Mouse (Mus musculus): ENCODE measurements around the gene Spink8. TPM values are rescaled to one million over a fixed set of nuclear protein-coding genes. Genes with fewer than 3 reads are reported as not detected.

Gene Spink8
- polyA plus RNA-seq, 1 experiment = not detected

- Histone ChIP-seq H3K4me3 (ENCODE audit: low read depth, low read length) (no peak overlapping the region), H3K4me1 (ENCODE audit: control insufficient read depth, insufficient read depth, insufficient read length, low read length) (no peaks in the 10 kb centered on the region), H3K27ac (ENCODE audit: insufficient read depth, low read depth, low read length) (no peak overlapping the region), H3K36me3 (ENCODE audit: control insufficient read depth, insufficient read depth, low read length) (no peaks in the 10 kb centered on the region), H3K27me3 (ENCODE audit: control insufficient read depth, insufficient read depth, low read length) (no peaks in the 10 kb centered on the region)
- 57% methylated on average over 2 of the region's 2 CpGs for WGBS
- no peak for TF ChIP-seq CTCF (IDR thresholded peaks at IDR 0.05; ENCODE audit: extremely low read depth, insufficient read length, insufficient replicate concordance, low read depth, low read length)
- no peak for TF ChIP-seq POLR2A (IDR thresholded peaks at IDR 0.05; ENCODE audit: low read depth, low read length)
Observed at GRCm38 (mm10) chr9:109866218-109866617, 54.1 kb downstream of the Spink8 start.

DNA sequence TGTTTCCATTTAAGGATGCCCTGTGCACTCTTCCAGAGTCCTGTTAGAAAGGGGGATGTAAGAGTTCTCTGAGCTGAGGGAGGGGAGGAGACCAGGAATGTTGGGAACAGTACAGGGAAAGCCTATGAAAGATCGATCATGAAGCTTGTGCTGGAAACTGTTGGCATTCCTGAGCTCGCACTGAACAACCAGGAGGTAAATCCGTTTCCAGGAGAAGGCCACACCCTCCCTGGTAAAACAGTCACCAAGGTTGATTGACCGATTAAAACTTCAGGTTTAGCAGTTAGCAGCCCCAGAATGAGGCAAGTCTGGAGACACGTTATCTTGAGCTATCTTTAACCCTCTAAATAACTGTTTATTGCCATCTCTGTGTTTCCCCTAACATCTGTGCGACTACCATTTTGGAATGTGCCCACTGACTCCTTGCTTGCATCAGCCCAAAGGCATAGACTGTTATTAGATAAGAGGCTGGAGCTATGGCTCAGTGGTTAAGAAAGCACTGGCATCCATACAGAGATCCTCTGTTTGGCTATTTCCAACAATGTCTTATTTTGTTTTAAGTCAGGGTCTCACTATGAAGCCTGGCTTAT, 59.0 kb downstream of the Spink8 start:
- TF ChIP-seq CTCF (IDR thresholded peaks at IDR 0.05; ENCODE audit: extremely low read depth, insufficient read length, insufficient replicate concordance, low read depth, low read length) (no peak), POLR2A (IDR thresholded peaks at IDR 0.05; ENCODE audit: low read depth, low read length) (no peak)
- Histone ChIP-seq H3K4me3 (ENCODE audit: low read depth, low read length) (no peak overlapping the region), H3K36me3 (ENCODE audit: control insufficient read depth, insufficient read depth, low read length) (no peaks in the 10 kb centered on the region), H3K27ac (ENCODE audit: insufficient read depth, low read depth, low read length) (no peak overlapping the region), H3K27me3 (ENCODE audit: control insufficient read depth, insufficient read depth, low read length) (no peaks in the 10 kb centered on the region), H3K4me1 (ENCODE audit: control insufficient read depth, insufficient read depth, insufficient read length, low read length) (no peaks in the 10 kb centered on the region)
- WGBS = 14% methylated on average over 6 of the region's 6 CpGs

GRCm38 (mm10) chr9:109874797-109875691, 63.0 kb downstream of the Spink8 start, which contains the start of gene Cdc25a:
Gene Cdc25a, plus strand, starts transcription at chr9:109875579.
- Histone ChIP-seq H3K27me3 (ENCODE audit: control insufficient read depth, insufficient read depth, low read length) (no peaks in the 10 kb centered on the region), H3K4me3 (ENCODE audit: low read depth, low read length) (peak within 1 kb of the TSS; percentile 95), H3K4me1 (ENCODE audit: control insufficient read depth, insufficient read depth, insufficient read length, low read length) (peaks cover 8% of the 10 kb centered on the region; the same call in 1 of the 2 replicates), H3K27ac (ENCODE audit: insufficient read depth, low read depth, low read length) (peak within 1 kb of the TSS; percentile 89), H3K36me3 (ENCODE audit: control insufficient read depth, insufficient read depth, low read length) (peaks cover 15% of the 10 kb centered on the region)
- WGBS = 6% methylated on average over 33 of the region's 33 CpGs
- TF ChIP-seq CTCF (IDR thresholded peaks at IDR 0.05; ENCODE audit: extremely low read depth, insufficient read length, insufficient replicate concordance, low read depth, low read length) = peak; percentile 49; the same call in 1 of the 2 replicates
- peak; percentile 67; the same call in 1 of the 2 replicates for TF ChIP-seq POLR2A (IDR thresholded peaks at IDR 0.05; ENCODE audit: low read depth, low read length)

- WGBS = under 1% methylated on average over 76 of the region's 76 CpGs
- Histone ChIP-seq H3K4me3 (ENCODE audit: low read depth, low read length) (peak overlapping the region; percentile 95), H3K27me3 (ENCODE audit: control insufficient read depth, insufficient read depth, low read length) (no peaks in the 10 kb centered on the region), H3K4me1 (ENCODE audit: control insufficient read depth, insufficient read depth, insufficient read length, low read length) (peaks cover 12% of the 10 kb centered on the region; the same call in 1 of the 2 replicates), H3K27ac (ENCODE audit: insufficient read depth, low read depth, low read length) (peak overlapping the region; percentile 89), H3K36me3 (ENCODE audit: control insufficient read depth, insufficient read depth, low read length) (peaks cover 23% of the 10 kb centered on the region)
- TF ChIP-seq CTCF (IDR thresholded peaks at IDR 0.05; ENCODE audit: extremely low read depth, insufficient read length, insufficient replicate concordance, low read depth, low read length) (no peak), POLR2A (IDR thresholded peaks at IDR 0.05; ENCODE audit: low read depth, low read length) (0 out of 2 replicates have a peak, but pooled peaks have one; percentile 18)
Observed at GRCm38 (mm10) chr9:109875695-109876601, 63.9 kb downstream of the Spink8 start.

Other genes with a start within 250 kb of the Spink8 start
- gene Fbxw15, start 244.0 kb upstream of the Spink8 start, polyA plus RNA-seq (2012; rRNA removed) = not detected in 2 replicates
- gene Fbxw24, start 186.2 kb upstream of the Spink8 start, polyA plus RNA-seq (2012; rRNA removed) = not detected in 2 replicates
- not detected in 2 replicates for gene Fbxw25, start 147.6 kb upstream of the Spink8 start, polyA plus RNA-seq (2012; rRNA removed)
- gene Fbxw18, start 109.6 kb upstream of the Spink8 start, polyA plus RNA-seq (2012; rRNA removed) = not detected in 2 replicates
- not detected in 2 replicates for gene Fbxw26, start 66.2 kb upstream of the Spink8 start, polyA plus RNA-seq (2012; rRNA removed)
- not detected in 2 replicates for gene Fbxw27, start 21.6 kb upstream of the Spink8 start, polyA plus RNA-seq (2012; rRNA removed)
- 9.9 and 14.6 TPM in 2 replicates for gene Nme6, start 20.5 kb downstream of the Spink8 start, polyA plus RNA-seq (2012; rRNA removed)
- gene Camp, start 37.3 kb downstream of the Spink8 start, polyA plus RNA-seq (2012; rRNA removed) = 3.2 TPM in 1 of 2 replicates, not detected in the other
- 14.1 and 27.3 TPM in 2 replicates for gene Cdc25a, start 63.3 kb downstream of the Spink8 start, polyA plus RNA-seq (2012; rRNA removed)
- gene Map4, start 119.2 kb downstream of the Spink8 start, polyA plus RNA-seq (2012; rRNA removed) = 91.4 and 191 TPM in 2 replicates